Mouse (Mus musculus) left cerebral cortex, postnatal 14 days (tissue): ENCODE results near the gene Cryaa. TPM values are rescaled to one million over a fixed set of nuclear protein-coding genes. Genes with fewer than 3 reads are reported as not detected.
A peak's percentile ranks its signal among the peaks of the same experiment; 100 is the strongest.

Experiments used
- DNase-seq, 2 experiments: peaks; one replicate each; pipeline ENCODE4 v3.0.0; 2021 to 2022; ENCODE audit warnings: low spot score in 2 of 2, mixed read lengths in 1 of 2
- intact Hi-C: fragments of 180-260 bp; cut with DNase I; formaldehyde crosslinking; loops from one replicate; pipeline ENCODE4 v1.15.1; 2025
- long read RNA-seq, 2 experiments: library from polyadenylated mRNA; stranded (forward); transcript quantifications; one replicate each; pipeline ENCODE4 v2.0.0; 2021
- total RNA-seq, 2 experiments: library from RNA; stranded (reverse); gene quantifications; 2 replicates each; pipeline ENCODE4 v1.2.3; 2021

The Cryaa gene
- total RNA-seq = under 1 TPM; 0.37 to 0.61 TPM
- long read RNA-seq, experiment 1, partial matches to known transcripts = 0 of 1 reads
- long read RNA-seq, experiment 1, other reads (novel, unspliced or antisense) = 1 of 1 reads
- long read RNA-seq, experiment 2 = 0 reads

DNA sequence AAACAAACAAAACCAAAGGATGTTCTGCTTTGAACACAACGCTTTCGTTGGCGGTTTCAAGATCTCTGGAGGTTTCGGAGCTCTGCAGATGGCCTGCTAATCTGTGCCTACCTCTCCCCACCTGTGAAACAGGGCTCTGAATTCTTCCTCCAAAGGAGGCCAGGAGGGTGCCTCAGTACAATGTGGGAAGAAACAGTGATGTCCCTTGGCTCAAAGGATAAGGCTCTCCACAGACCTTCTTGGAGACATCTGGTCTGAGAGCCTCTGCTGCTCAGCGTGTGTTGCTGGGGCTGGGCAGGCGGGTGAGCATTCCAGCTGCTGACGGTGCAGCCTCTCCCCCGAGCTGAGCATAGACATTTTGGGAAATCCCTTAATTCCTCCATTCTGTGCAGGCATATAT is at the start of gene Cryaa:
Gene Cryaa (plus strand): TSS at position 301 of the 400 bp plus-strand sequence.
- no peak for DNase-seq
- intact Hi-C loops = no loop called here

DNA sequence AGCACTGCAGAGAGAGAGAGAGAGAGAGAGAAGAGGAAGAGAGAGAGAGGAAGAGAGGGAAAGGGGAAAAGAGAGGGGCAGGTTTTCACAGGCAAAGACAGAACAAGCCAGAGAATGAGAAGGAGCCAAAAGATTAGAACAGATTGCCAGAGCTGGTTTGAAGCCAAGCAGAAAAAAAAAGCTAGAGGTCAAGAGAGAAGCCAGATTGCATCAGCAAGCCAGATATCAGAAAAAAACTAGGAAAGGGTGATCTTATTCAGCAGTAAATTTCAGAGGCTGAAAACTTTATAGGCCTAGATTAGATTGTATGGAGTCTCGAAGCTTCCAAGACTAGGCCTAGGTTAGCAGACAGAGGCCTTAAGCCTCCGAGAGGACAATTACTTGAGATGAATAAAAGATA is 49.6 kb upstream of the Cryaa start:
- intact Hi-C loops = no loop called here
- no peak for DNase-seq

DNA sequence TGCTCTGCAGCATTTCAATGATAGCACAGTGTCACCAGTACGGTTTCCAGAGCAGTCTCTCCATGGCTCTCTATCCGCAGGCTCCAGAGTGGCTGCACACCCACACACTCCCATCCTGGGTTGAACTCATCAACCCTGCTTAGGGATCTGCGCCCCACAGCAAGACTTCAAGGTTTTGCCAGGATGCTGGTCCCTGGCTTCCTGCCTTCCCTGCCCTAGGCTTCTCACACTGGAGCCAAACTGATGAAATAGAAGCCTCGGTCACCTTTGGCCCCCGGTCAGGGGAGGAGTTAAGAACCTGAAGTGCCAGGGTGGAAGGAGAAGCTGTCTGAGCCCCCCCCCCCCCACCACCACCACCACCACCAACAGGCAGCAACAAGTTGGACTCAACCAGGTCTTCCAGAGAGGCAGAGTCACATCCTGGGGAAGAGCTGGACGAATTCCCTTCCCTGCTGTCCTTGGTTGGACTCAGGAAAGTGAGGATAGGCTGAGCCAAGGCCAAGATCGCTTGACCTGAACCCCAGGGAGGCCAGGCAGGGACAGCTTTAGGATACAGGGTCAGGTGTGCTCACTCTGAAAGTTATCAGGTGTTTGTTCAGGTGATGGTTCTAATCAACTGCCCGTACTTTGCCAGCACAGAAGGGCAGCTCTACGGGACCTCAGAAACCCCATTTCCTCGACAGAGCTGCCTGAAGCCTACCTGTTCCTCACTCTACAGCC is 46.4 kb upstream of the Cryaa start:
- intact Hi-C loops = no loop called here
- no peak for DNase-seq

DNA sequence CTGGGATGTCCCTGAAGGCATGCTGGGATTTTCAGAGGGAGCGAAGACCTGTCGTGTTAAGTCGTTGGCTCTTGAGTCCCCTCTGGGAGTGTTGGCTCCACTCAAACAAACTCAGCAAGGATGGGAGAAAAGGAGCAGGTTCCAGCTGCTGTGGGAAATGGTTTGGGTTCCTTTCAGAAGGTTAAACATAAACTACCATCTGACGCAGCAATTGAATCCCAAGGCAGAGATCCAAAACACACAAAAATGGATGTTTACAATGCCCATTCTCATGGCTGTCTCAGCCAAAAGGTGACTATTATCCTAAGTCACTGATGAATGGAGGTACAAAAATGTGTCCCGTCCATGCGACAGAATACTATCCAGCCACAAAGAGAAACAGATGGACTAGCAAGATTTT is 44.6 kb upstream of the Cryaa start:
- no peak for DNase-seq
- intact Hi-C loops = no loop called here

DNA sequence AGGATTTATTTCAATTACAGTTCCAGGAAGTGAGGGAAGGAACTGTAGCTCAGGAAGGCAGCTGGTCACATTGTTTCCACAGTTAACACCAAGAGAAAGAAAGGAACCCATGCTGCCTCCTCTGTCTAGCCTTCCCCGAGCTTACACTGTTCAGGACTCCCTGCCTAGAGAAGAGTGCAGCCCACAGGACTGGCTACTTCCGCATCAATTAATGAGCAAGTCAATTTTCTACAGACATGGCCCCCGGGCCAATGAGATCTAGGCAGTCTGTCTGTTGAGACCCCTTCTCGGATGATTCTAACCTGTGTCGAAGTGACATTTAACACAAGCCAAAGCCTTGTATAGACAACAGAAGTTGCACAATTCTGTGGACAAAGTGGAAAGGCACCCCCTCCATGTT is 42.7 kb upstream of the Cryaa start:
- intact Hi-C loops = no loop called here
- DNase-seq = no peak

DNA sequence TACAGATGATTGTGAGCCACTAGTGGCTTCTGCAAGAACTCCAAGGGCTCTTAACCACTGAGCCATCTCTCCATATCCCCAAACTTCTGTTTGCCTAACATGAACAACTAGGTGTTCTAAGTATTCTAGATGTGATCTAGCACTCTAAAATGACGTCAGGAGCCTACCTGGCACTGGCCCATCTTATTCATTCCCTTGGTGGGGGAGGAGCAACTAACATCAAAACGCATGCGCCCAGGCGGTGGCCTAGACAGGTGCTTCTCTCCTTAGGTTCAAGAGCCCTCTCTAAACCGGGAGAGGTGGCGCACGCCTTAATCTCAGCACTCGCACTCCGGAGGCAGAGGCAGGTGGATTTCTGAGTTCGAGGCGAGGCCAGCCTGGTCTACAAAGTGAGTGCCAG is 41.8 kb upstream of the Cryaa start:
- DNase-seq = no peak
- intact Hi-C loops = no loop called here

DNA sequence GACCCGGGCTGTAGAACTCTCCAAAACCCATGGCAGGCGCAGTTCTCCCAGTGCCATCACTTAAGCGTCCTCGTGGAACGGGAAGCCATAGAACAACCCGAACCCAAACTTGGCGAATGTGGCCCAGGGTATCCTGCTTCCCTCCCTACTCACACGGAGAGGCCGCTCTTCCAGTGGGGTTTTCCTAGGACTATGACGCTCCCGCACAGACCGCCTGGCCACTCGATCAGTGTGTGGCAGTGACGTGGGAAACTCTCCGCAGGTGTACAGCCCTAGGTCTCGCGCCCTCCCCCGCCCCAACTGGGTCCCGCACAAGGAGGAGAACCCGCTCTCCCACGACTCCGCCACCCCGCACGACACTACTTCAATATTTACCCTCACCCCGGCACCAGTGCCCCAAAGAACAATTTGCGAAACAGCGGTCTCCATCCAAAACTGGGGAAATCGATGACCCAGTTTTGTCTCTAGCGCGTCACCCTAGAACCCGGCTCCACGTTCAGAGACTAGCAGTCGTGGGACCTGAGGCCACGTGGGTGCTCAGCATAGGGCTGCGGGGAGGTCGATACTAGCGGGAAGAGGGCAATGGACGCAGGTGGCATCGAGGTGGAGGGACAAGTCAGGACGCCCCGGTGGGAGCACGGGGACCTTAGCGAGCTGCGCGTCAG is 41.2 kb upstream of the Cryaa start:
- no peak for DNase-seq
- intact Hi-C loops = no loop called here

DNA sequence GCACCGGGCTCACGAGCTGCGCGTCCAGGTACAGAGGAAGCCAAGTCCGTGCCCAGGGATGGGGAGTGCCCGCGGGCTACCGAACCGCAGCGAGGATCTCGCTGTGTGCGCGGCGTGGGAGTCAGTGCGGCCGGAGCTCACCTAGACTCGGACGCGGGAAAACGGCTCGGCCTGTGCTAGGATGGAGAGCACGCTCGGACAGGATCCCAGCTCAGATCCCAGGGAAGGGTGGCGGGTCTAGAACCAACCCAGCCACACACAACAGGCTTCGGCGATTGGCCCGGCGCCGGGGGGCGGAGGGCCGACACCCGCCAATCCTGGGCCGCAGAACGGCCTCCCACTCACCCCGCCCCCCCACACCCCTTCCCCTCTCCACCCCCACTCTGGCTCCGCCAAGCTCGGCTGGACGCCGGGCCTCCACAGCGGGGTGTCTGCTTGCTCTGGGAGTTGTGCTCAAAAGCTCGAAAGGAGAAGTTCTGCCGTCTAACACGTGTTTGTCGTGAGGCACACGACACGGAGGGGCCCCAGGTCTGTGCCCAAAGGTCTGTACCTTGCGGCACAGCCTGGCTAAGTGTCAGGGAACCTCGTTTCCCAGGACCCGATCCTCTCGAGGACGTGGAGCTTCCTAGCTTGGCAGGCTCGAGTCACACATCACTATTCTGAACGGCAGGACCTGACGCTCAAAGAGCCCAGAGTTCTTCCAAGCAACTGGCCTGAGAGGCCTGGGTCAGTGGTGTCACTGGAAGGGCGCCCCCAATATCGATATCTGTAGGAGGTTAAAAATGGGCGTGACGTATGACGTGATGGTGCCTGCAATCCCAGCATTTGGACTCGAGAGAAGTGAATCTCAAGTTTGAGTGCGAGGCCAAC is 40.4 kb upstream of the Cryaa start, which contains the start of gene Cbs:
Gene Cbs (minus strand): TSS at position 297 of the 870 bp plus-strand sequence.
- DNase-seq = peak in 1 of 2 experiments; percentile 70
- intact Hi-C loops = no loop called here

DNA sequence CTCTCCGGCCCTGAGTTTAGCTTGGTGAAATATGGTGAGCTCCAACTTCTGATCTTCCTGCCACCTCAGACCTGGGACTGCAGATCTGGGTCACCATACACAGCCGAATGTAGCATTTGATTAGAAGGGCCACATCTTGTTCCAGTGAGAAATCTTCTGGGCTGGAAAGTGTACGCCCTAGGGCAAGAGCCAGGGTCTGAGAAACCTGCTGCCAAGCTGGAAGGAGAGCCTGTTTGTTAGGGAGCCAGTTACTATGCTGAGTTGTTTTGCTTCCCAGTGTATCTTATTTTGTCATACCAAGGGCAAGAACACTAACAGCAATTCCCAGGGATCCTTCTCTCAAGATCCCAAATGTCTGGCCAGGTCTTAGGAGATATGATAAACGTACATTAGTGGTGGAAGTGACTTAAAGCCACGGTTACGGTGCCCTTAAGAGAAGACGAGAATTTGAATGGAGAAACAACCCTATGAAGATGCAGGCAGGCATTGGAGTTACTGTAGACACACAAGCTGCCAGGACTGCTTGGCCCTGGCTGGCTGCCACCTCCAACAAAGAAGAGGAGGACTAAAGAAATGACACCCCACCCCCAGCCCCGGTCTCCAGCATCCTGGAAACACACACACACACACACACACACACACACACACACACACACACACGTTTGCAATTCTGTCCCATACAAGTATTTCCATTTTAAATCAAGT is 39.6 kb upstream of the Cryaa start:
- DNase-seq = peak; percentile 70 to 83
- intact Hi-C loops = no loop called here

DNA sequence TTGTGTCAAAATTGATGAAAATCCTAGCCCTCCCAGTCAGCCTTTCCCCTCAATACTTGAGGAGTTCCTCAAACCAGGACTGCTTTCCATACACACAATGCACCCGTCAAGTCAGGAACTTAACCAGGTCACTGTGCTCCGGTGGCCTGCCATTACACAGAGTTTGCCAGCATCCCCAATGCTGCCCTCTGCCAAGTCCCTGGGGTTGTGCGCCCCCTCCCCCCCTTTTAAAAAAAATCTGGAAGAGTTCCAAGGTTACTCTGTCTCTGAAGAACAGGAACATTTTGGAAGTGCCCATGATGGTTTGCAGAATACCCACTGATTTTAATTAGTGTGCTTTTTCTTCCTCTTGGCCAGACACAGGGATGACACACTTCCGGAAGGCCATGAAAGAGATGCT is 38.0 kb upstream of the Cryaa start:
- peak in 1 of 2 experiments; percentile 37 for DNase-seq
- intact Hi-C loops = no loop called here

DNA sequence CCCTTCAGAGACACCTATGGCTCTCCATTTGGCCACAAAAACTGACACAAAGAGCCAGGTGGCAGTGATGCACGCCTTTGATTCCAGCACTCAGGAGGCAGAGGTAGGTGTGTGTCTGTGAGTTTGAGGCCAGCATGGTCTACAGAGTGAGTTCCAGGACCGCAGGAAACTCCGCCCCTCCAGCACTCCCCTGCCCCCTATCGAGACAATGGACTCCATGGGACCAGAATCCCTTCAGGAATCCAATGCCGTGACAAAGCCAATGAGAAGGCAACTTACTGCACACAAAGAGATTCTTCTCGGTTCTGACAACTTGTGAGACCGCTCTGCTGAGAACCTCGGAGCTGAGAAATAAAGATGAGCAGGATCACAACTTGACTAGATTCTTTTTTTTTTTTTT is 35.3 kb upstream of the Cryaa start:
- DNase-seq = no peak
- intact Hi-C loops = no loop called here

DNA sequence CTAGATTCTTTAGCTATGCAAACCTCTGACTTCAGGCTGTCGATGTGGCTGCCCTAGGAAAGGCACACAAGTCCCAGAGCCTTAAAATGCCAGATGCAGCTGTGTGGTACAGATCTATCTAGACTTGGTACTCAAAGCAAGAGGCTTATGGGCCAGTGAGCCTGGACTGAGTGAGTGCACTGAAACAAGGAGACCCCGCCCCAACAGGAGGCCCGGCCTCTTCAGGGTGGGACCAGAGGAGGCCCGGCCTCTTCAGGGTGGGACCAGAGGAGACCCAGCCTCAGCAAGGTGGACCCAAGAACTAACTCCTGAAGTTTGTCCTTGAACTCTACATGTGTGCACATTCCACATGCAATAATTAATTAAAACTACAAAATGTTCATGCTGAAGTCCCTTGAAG is 34.7 kb upstream of the Cryaa start:
- no peak for DNase-seq
- intact Hi-C loops = no loop called here

DNA sequence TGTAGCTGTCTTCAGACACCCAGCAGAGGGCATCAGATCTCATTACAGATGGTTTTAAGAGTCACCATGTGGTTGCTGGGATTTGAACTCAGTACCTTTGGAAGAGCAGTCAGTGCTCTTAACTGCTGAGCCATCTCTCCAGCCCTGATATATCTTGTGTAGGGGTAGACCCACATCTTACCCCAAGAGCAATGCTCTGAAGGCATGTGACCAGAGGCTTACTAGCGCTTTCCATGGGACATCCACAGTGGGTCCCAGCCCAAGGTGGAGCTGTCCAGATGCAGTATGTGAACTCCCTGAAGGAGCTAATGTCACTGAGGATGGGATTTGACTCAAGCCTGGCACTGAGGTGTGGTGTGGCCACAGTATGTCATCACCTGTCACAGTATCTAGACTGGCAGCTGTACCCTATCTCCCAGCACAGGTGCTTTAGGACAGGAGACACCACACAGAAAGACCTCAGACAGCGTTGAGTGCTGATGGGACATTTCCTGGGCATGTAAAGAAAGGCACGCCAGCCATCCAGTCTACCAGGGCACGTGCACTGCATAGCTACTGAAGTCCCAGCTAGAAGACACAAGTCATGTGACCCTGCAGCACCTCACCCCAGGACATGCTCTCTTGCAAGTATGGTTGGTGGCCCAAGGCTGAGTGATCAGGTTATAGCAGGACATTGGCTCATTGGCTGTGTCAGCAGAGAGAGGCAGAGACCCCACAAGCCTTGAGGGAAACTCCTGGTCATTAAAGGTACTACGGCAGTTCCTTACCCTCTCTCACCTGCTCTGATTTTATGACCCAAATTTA is 31.2 kb upstream of the Cryaa start:
- intact Hi-C loops = no loop called here
- no peak for DNase-seq

DNA sequence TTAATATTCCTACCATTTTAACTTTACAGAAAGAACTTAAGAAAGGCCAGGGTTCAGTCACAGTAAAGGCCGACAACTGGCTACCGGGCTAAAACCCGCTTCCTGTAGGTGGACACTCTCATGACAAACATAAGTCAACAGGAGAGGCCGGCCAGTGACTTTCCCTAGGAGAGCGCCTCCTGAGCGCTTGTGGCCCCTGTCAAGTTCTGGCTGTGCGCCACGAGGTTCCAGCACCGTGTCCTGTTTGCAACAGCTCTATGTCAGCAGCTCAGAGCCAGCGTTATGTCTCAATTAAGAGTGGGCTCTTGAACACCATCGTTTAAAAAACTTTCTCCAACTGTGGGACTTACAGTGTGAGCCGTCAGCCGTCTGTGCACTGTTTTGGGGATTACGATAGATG is 25.5 kb upstream of the Cryaa start:
- intact Hi-C loops = no loop called here
- DNase-seq = no peak

DNA sequence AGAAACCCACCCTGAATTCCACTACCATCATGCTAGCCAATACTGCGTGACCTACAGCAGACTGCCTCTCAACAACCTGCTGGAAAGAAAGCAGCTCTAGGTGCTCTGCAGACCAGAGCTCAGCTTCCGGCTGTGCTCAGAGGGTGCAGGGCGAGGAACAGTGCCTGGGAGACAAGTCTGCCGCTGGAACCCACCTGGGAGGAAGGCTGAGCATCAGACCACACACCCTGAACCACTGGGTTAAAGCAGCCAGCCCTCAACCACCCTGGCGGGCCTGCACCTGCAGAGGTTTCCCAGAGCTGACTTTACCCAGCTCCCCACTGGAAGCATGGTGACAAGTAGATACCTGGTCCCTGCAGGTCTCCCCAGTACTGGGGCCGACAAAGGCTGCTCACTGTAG is 24.3 kb upstream of the Cryaa start:
- intact Hi-C loops = no loop called here
- no peak for DNase-seq

DNA sequence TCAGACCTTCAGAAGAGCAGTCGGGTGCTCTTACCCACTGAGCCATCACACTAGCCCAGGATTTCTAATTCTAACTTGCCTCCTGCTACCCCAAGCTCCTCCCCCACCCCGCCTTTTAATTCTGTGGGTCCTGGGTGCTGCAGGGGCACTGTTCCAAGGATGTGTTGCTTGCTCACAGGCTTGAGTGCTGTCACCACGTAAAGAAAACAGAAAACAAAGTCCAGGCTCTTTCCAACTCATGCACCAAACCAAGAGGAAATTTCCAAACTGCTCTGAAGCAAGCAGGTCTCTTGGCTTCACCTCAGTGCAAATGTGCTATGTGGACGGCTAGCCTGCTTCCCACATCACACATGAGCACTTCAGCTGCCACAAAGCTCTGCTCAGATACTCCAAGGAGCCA is 22.2 kb upstream of the Cryaa start:
- intact Hi-C loops = loop anchor here (5.0 kb wide), 1 partner anchor 133 kb away; the partner anchor contains the start of gene Ndufv3
- no peak for DNase-seq

DNA sequence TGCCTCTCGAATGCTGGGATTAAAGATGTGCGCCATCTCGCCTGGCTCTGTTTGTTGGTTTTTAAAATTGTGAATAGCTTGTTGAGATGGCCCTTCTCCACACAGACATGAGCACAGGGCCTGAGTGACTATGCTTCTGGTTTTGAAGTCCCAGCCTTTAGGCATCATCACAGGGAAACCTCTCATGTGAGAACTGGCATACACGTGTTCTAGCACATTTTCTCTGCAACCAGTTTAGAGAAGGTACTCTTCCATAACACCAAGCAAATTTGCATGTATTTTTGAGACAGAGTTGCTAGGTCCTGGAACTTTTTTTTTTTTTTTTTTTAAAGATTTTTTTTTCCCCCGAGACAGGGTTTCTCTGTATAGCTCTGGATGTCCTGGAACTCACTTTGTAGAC is 20.9 kb upstream of the Cryaa start:
- no peak for DNase-seq
- intact Hi-C loops = loop anchor here (5.0 kb wide), 1 partner anchor 134 kb away; the partner anchor contains the start of gene Ndufv3

DNA sequence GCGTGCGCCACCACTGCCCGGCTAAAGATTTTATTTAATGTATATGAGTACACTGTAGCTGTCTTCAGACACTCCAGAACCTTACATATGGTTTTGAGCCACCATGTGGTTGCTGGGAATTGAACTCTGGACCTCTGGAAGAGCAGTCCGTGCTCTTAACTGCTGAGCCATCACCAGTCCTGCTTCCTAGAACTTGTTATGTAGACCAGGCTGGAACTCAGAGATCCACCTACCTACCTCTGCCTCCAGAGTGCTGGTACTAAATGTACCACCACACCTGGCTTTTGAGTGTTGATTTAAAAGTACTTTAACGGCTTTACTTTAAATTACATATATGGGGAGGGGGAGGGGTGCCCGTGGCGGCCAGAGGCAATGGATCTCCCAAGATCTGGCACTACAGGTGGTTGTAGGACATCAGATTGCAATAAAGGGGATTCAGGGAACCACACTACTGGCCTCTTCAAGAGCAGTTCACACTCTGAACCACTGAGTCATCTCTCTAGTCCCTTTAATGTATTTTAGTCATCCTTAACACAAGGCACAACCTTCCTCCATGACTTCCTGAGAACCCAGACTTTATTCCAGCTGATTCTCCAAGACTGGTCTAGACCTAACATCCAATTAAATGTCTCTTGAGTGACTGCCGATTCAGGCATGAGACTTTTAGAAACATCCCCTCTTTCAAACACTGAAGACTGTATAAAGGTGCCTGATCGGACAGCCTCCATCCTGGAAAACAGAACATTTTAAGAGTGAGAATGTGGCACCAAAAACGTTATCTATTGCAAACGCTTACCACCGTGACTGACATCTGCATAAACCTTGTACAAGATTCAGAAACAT is 20.2 kb upstream of the Cryaa start:
- intact Hi-C loops = loop anchor here (5.0 kb wide), 1 partner anchor 135 kb away; the partner anchor contains the start of gene Ndufv3
- DNase-seq = no peak
